Mouse (Mus musculus) ES-E14 (cell line): ENCODE data around the gene Map3k1.

Experiments used
- MAFK ChIP-seq: IDR thresholded peaks from 2 replicates; pipeline ENCODE4 v1.6.1; 2014; ENCODE audit warnings: mild to moderate bottlenecking, low read depth, low read length, inconsistent platforms; ENCODE audit not compliant: insufficient read depth
- ZC3H11A ChIP-seq: IDR thresholded peaks from 2 replicates; pipeline ENCODE4 v1.6.1; 2012; ENCODE audit warnings: low read depth, mild to moderate bottlenecking, inconsistent platforms, low read length, borderline replicate concordance

DNA sequence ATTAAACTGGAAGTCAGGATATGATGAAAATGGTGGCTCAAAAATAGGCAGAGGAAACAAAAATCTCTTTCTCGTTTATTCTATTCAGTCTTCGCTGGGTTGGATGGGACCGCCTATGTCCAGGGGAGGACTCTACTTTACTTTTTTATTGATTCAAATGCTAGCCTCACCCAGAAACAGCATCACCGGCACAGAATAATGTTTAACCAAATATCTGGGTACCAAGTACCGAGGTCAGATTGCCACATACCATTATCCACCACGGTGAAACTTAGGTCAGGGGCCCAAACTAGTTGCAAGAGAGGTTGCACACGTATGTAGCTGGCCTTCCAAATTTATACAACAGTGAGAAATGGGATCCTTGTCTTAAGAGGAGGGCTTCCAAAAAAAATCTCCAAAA is 47.4 kb upstream of the Map3k1 start:
- TF ChIP-seq ZC3H11A: no peak
- TF ChIP-seq MAFK: no peak
